Mouse (Mus musculus) stomach, embryonic 14.5 days (tissue): ENCODE data around the gene Gatm. TPM values are rescaled to one million over a fixed set of nuclear protein-coding genes. Genes with fewer than 3 reads are reported as not detected.
A peak's percentile ranks its signal among the peaks of the same experiment; 100 is the strongest.

Source experiments
- ATAC-seq: fragments of 200-750 bp; cut with Nextera tagmentation; 2 replicates; pipeline ENCODE4 v1.8.0; 2017; ENCODE audit warnings: low read depth, moderate TSS enrichment; ENCODE audit not compliant: insufficient number of reproducible peaks, insufficient read depth, low FRiP score
- H3K27ac ChIP-seq: fragments of 300-500 bp; sonication (generic); 2 replicates; pipeline ENCODE4 v1.5.1; 2014; ENCODE audit warnings: mild to moderate bottlenecking, low read length, moderate library complexity, mixed read lengths
- H3K27me3 ChIP-seq: fragments of 300-500 bp; sonication (generic); 2 replicates; pipeline ENCODE4 v1.6.1; 2014; ENCODE audit warnings: low read length, control low read depth, mixed read lengths; ENCODE audit not compliant: control insufficient read depth, insufficient read depth
- H3K36me3 ChIP-seq: fragments of 300-500 bp; sonication (generic); 2 replicates; pipeline ENCODE4 v1.6.1; 2014; ENCODE audit warnings: mild to moderate bottlenecking, control low read depth, low read length, moderate library complexity, mixed read lengths; ENCODE audit not compliant: control insufficient read depth, insufficient read depth
- H3K4me1 ChIP-seq: fragments of 300-500 bp; sonication (generic); 2 replicates; pipeline ENCODE4 v1.6.1; 2014; ENCODE audit warnings: low read length, control low read depth, mixed read lengths; ENCODE audit not compliant: control insufficient read depth, insufficient read depth
- H3K4me2 ChIP-seq: fragments of 300-500 bp; sonication (generic); replicated peaks from 2 replicates; pipeline ENCODE4 v1.6.1; 2014; ENCODE audit warnings: low read depth, low read length, control low read depth
- H3K4me3 ChIP-seq: fragments of 300-500 bp; sonication (generic); 2 replicates; pipeline ENCODE4 v1.5.1; 2014; ENCODE audit warnings: low read depth, low read length, control low read depth
- H3K9ac ChIP-seq: fragments of 300-500 bp; sonication (generic); replicated peaks from 2 replicates; pipeline ENCODE4 v1.6.1; 2014; ENCODE audit warnings: low read depth, mild to moderate bottlenecking, control low read depth, low read length, moderate library complexity, mixed read lengths
- H3K9me3 ChIP-seq: fragments of 300-500 bp; sonication (generic); 2 replicates; pipeline ENCODE4 v1.6.1; 2016; ENCODE audit warnings: low read depth, low read length, control low read depth; ENCODE audit not compliant: control insufficient read depth
- WGBS: fragments of 180-500 bp; shearing (Covaris S2); extraction: QIAGEN DNeasy Blood & Tissue Kit; methylation state at CpG from one replicate; pipeline ENCODE4 v1.1.7; 2014; 5-methylcytosine and 5-hydroxymethylcytosine counted together
- microRNA counts: library from miRNA; unstranded; fragments of <30 nt; microRNA quantifications from one replicate; lab custom pipeline; 2016
- microRNA-seq: library from miRNA; unstranded; fragments of <30 nt; microRNA quantifications from one replicate; pipeline ENCODE4, GENCODE M21; 2016
- polyA plus RNA-seq: library from polyadenylated mRNA; unstranded; fragments of >200 nt; fragmentation: Nextera tagmentation; extraction: Ambion mirVana; gene quantifications from 2 replicates; pipeline ENCODE4 v1.2.1, GENCODE M21; 2014

The Gatm gene
- polyA plus RNA-seq, 1 experiment from 2014 or later, result 11.2 TPM

GRCm38 (mm10) chr2:122558317-122558716 is 52.8 kb downstream of the Gatm start:
- H3K9me3 ChIP-seq, result no peaks in the 10 kb centered on the region
- no peaks in the 10 kb centered on the region for H3K36me3 ChIP-seq
- no peak overlapping the region for H3K27ac ChIP-seq
- no peak for ATAC-seq
- H3K9ac ChIP-seq, result no peak overlapping the region
- H3K27me3 ChIP-seq, result no peaks in the 10 kb centered on the region
- H3K4me2 ChIP-seq, result no peak overlapping the region
- H3K4me3 ChIP-seq, result no peak overlapping the region
- no peaks in the 10 kb centered on the region for H3K4me1 ChIP-seq
- WGBS, result 26% methylated on average over 2 of the region's 2 CpGs

MicroRNA genes within 50 kb of the gene (microRNA counts, 519-probe panel; counts per million panel counts)
- not detected for microRNA mmu-miR-147 (lab: Ali Mortazavi, UCI)

Small RNAs within 50 kb of the gene (microRNA-seq; reads per million reads assigned to microRNA genes)
- gene Mir147, result 22.4 reads per million, percentile 28 among the genes with 10 or more reads in this experiment

Other genes with a start within 250 kb of the Gatm start
- gene Shf, start 242.1 kb downstream of the Gatm start, polyA plus RNA-seq, result 3.8 and 5.2 TPM in 2 replicates
- 6.6 and 6.9 TPM in 2 replicates for gene Slc28a2, start 184.8 kb downstream of the Gatm start, polyA plus RNA-seq
- gene Gm14085, start 126.4 kb downstream of the Gatm start, polyA plus RNA-seq, result not detected in 2 replicates
- gene AA467197, start 25.7 kb upstream of the Gatm start, polyA plus RNA-seq, result 5.5 and 6.8 TPM in 2 replicates
- 13.4 and 15.6 TPM in 2 replicates for gene Slc30a4, start 91.4 kb upstream of the Gatm start, polyA plus RNA-seq
- 46.2 and 55.0 TPM in 2 replicates for gene Bloc1s6, start 127.2 kb upstream of the Gatm start, polyA plus RNA-seq
- 22.5 and 23.7 TPM in 2 replicates for gene Sqor, start 153.9 kb upstream of the Gatm start, polyA plus RNA-seq